8 mouse cellular contexts compared by ENCODE assay signal in genomic region chr3:131272374-131273100, GRCm38 (mm10). TPM values are rescaled to one million over a fixed set of nuclear protein-coding genes. Genes with fewer than 3 reads are reported as not detected.
DNase-seq lines count a peak whose midpoint lies in the region; ATAC-seq and TF ChIP-seq lines count a peak whose summit lies in the region.

No protein-coding gene starts in this region.

- no peak for ATAC-seq in embryonic facial prominence, embryonic 14.5 days (ENCODE audit: low read depth)
- ATAC-seq in midbrain, embryonic 15.5 days (replicated peaks) = 0 out of 2 replicates have a peak, but pooled peaks have one; percentile 5
- no peak; the same call in 1 of the 2 replicates for ATAC-seq in megakaryocyte-erythroid progenitor cell, adult 5-6 weeks (replicated peaks; ENCODE audit: low FRiP score, low TSS enrichment, poor library complexity, severe bottlenecking)

- peaks cover 3% of the 10 kb centered on the region; the same call in 1 of the 2 replicates for H3K36me3 ChIP-seq in liver, adult 2 months (ENCODE audit: control insufficient read depth, insufficient read depth, low read length)
- 0 out of 2 replicates have a peak, but pooled peaks cover under 1% of the 10 kb centered on the region for H3K36me3 ChIP-seq in embryonic facial prominence, embryonic 14.5 days (ENCODE audit: control insufficient read depth, insufficient read depth, low read length)
- no peaks in the 10 kb centered on the region; the same call in 1 of the 2 replicates for H3K36me3 ChIP-seq in kidney, adult 2 months (ENCODE audit: control insufficient read depth, insufficient read depth, low read length)
- H3K36me3 ChIP-seq in midbrain, embryonic 15.5 days (replicated peaks) = no peaks in the 10 kb centered on the region

- H3K4me3 ChIP-seq in liver, adult 2 months (ENCODE audit: insufficient read depth, low read depth, low read length) = peak overlapping the region; percentile 88
- H3K4me3 ChIP-seq in embryonic facial prominence, embryonic 14.5 days (ENCODE audit: low read depth, low read length) = peak overlapping the region; percentile 86
- peak overlapping the region; percentile 98 for H3K4me3 ChIP-seq in kidney, adult 2 months (ENCODE audit: insufficient read depth, low read depth, low read length)
- H3K4me3 ChIP-seq in midbrain, embryonic 15.5 days = peak overlapping the region; percentile 57

- no peaks in the 10 kb centered on the region for H3K9me3 ChIP-seq in embryonic facial prominence, embryonic 14.5 days (ENCODE audit: control insufficient read depth, low read length)
- no peaks in the 10 kb centered on the region for H3K9me3 ChIP-seq in midbrain, embryonic 15.5 days

- no peak for TF ChIP-seq CTCF in liver, adult 2 months (IDR thresholded peaks at IDR 0.05; ENCODE audit: low read depth, low read length)
- TF ChIP-seq CTCF in kidney, adult 2 months (conservative IDR thresholded peaks at IDR 0.05; ENCODE audit: insufficient read depth, insufficient read length, low read depth, low read length) = no peak

- peaks cover 19% of the 10 kb centered on the region for H3K4me1 ChIP-seq in liver, adult 2 months (ENCODE audit: control insufficient read depth, insufficient read depth, low read length)
- H3K4me1 ChIP-seq in embryonic facial prominence, embryonic 14.5 days (ENCODE audit: control insufficient read depth, insufficient read depth, low read length) = peaks cover 12% of the 10 kb centered on the region; the same call in 1 of the 2 replicates
- peaks cover 30% of the 10 kb centered on the region for H3K4me1 ChIP-seq in kidney, adult 2 months (ENCODE audit: control insufficient read depth, insufficient read depth, low read length)
- H3K4me1 ChIP-seq in midbrain, embryonic 15.5 days = peaks cover 12% of the 10 kb centered on the region

- peak overlapping the region; percentile 69 for H3K9ac ChIP-seq in liver, adult 2 months (ENCODE audit: low read depth, low read length)
- peak overlapping the region; percentile 75 for H3K9ac ChIP-seq in embryonic facial prominence, embryonic 14.5 days (ENCODE audit: low read depth, low read length)
- peak overlapping the region; percentile 40; the same call in 1 of the 2 replicates for H3K9ac ChIP-seq in midbrain, embryonic 15.5 days

- TF ChIP-seq POLR2A in liver, adult 2 months (IDR thresholded peaks at IDR 0.05; ENCODE audit: extremely low read depth, insufficient read depth, low read length) = no peak
- no peak for TF ChIP-seq POLR2A in kidney, adult 2 months (IDR thresholded peaks at IDR 0.05; ENCODE audit: low read depth, low read length)

- peak overlapping the region; percentile 81 for H3K27ac ChIP-seq in liver, adult 2 months (replicated peaks; ENCODE audit: insufficient read depth, low read depth, low read length)
- peak overlapping the region; percentile 81 for H3K27ac ChIP-seq in embryonic facial prominence, embryonic 14.5 days (replicated peaks; ENCODE audit: low read depth, low read length)
- H3K27ac ChIP-seq in kidney, adult 2 months (ENCODE audit: insufficient read depth, low read depth, low read length) = peak overlapping the region; percentile 87
- H3K27ac ChIP-seq in midbrain, embryonic 15.5 days = no peak overlapping the region

- WGBS in liver, adult 2 months = 9% methylated on average over 10 of the region's 10 CpGs
- WGBS in embryonic facial prominence, embryonic 14.5 days = 25% methylated on average over 10 of the region's 10 CpGs
- WGBS in kidney, adult 2 months = 6% methylated on average over 10 of the region's 10 CpGs
- 64% methylated on average over 10 of the region's 10 CpGs for WGBS in midbrain, embryonic 15.5 days

- no peaks in the 10 kb centered on the region for H3K27me3 ChIP-seq in liver, adult 2 months (ENCODE audit: control insufficient read depth, insufficient read depth, low read length)
- no peaks in the 10 kb centered on the region for H3K27me3 ChIP-seq in embryonic facial prominence, embryonic 14.5 days (replicated peaks; ENCODE audit: control insufficient read depth, insufficient read depth, low read length)
- H3K27me3 ChIP-seq in kidney, adult 2 months (replicated peaks; ENCODE audit: control insufficient read depth, insufficient read depth, low read length) = no peaks in the 10 kb centered on the region
- H3K27me3 ChIP-seq in midbrain, embryonic 15.5 days (replicated peaks) = no peaks in the 10 kb centered on the region

- peaks cover 14% of the 10 kb centered on the region for H3K79me2 ChIP-seq in liver, adult 2 months (ENCODE audit: control insufficient read depth, insufficient read depth, low read length)

- peak; percentile 74 for DNase-seq in liver, adult 2 months (ENCODE audit: extremely low read depth, low read depth, low spot score)
- DNase-seq in liver = no peak
- no peak for DNase-seq in embryonic facial prominence, embryonic 14.5 days (ENCODE audit: low spot score)
- DNase-seq in kidney, adult 2 months = peak; percentile 65
- DNase-seq in adrenal gland, postnatal 10 days = no peak
- DNase-seq in adrenal gland, postnatal 14 days = no peak

- peak overlapping the region; percentile 62 for H3K4me2 ChIP-seq in embryonic facial prominence, embryonic 14.5 days (ENCODE audit: low read depth, low read length)
- H3K4me2 ChIP-seq in midbrain, embryonic 15.5 days = peak overlapping the region; percentile 89

RNA-seq across cellular contexts. Expression of gene Hadh, which starts 0.6 kb away (rescaled TPM):
- 282 and 302 TPM in 2 replicates for total RNA-seq in liver, adult 2 months (2014; rRNA removed)
- 366 and 410 TPM in 2 replicates for polyA plus RNA-seq in liver, adult 2 months (2012; rRNA removed)
- polyA plus RNA-seq in embryonic facial prominence, embryonic 14.5 days (2014; fragmentation: Nextera tagmentation; extraction: Ambion mirVana) = 110 and 112 TPM in 2 replicates
- polyA plus RNA-seq in kidney, adult 2 months (2012; rRNA removed) = 471 and 515 TPM in 2 replicates
- 20.8 and 21.1 TPM in 2 replicates for polyA plus RNA-seq in midbrain, embryonic 15.5 days (2015; fragmentation: Nextera tagmentation; extraction: Ambion mirVana)
- total RNA-seq in adrenal gland, postnatal 10 days (2021) = 1,000 to 10,000 TPM; 1,015 to 1,070 TPM
- 822 and 851 TPM in 2 replicates for total RNA-seq in adrenal gland, postnatal 14 days (2021)
- 28.2 and 31.9 TPM in 2 replicates for total RNA-seq in megakaryocyte-erythroid progenitor cell, adult 5-6 weeks (2014; fragmentation: Nextera tagmentation)
- 44.7 and 49.6 TPM in 2 replicates for total RNA-seq in megakaryocyte-erythroid progenitor cell, adult 5-6 weeks (2017)

RNA-seq across cellular contexts. Expression of gene Cyp2u1, which starts 30.5 kb away (rescaled TPM):
- total RNA-seq in liver, adult 2 months (2014; rRNA removed) = 6.0 and 17.4 TPM in 2 replicates
- polyA plus RNA-seq in liver, adult 2 months (2012; rRNA removed) = 10.4 and 21.0 TPM in 2 replicates
- 2.0 and 2.4 TPM in 2 replicates for polyA plus RNA-seq in embryonic facial prominence, embryonic 14.5 days (2014; fragmentation: Nextera tagmentation; extraction: Ambion mirVana)
- polyA plus RNA-seq in kidney, adult 2 months (2012; rRNA removed) = 7.8 and 9.4 TPM in 2 replicates
- polyA plus RNA-seq in midbrain, embryonic 15.5 days (2015; fragmentation: Nextera tagmentation; extraction: Ambion mirVana) = 7.3 and 8.1 TPM in 2 replicates
- 10 to 100 TPM; 15.7 to 23.9 TPM for total RNA-seq in adrenal gland, postnatal 10 days (2021)
- total RNA-seq in adrenal gland, postnatal 14 days (2021) = 17.8 and 22.7 TPM in 2 replicates
- total RNA-seq in megakaryocyte-erythroid progenitor cell, adult 5-6 weeks (2014; fragmentation: Nextera tagmentation) = 1.1 TPM in 1 of 2 replicates, not detected in the other
- total RNA-seq in megakaryocyte-erythroid progenitor cell, adult 5-6 weeks (2017) = 0.11 and 0.33 TPM in 2 replicates

Comparison
In these comparisons a context has a peak if more than half of its experiments do, and no peak if none do; other contexts are left out.
1. DNase-seq: peak in liver, adult 2 months (single experiment) and kidney, adult 2 months (single experiment); none in liver (single experiment), embryonic facial prominence, embryonic 14.5 days (single experiment), adrenal gland, postnatal 10 days (single experiment) and adrenal gland, postnatal 14 days (single experiment).
2. Peak in every context shown above with its lines, with median percentiles within 50 percentile points of each other: H3K4me3 ChIP-seq and H3K9ac ChIP-seq.